Mouse (Mus musculus) bone marrow, adult 2 months (tissue): Measurements from ENCODE around the gene Rps15.

ENCODE experiments used
- CTCF ChIP-seq: fragments of 200-500 bp; IDR thresholded peaks from 2 replicates; pipeline ENCODE4 v1.5.1; 2011; ENCODE audit warnings: low read length, control low read depth; ENCODE audit not compliant: control insufficient read depth, insufficient read depth
- POLR2A ChIP-seq: fragments of 200-500 bp; IDR thresholded peaks from 2 replicates; pipeline ENCODE4 v1.6.1; 2011; ENCODE audit warnings: low read depth, mild to moderate bottlenecking, control low read depth, low read length, borderline replicate concordance; ENCODE audit not compliant: control insufficient read depth

DNA sequence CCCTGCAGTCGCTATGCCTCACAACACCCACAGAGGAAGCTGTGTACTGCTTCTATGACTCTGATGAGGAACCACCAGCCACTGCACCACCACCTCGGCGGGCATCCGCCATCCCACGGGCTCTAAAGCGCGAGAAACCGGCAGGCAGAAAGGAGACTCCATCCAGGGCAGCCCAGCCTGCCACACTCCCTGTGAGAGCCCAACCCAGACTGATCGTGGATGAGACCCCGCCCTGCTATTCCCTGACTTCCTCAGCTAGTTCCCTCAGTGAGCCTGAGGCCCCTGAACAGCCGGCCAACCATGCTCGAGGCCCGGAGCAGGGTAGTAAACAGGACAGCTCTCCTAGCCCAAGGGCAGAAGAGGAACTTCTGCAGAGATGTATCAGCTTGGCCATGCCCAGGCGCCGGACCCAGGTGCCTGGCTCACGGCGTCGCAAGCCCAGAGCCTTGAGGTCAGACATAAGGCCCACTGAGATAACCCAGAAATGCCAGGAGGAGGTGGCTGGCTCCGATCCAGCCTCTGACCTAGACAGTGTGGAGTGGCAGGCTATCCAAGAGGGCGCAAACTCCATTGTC, 21.5 kb downstream of the Rps15 start:
- TF ChIP-seq CTCF = no peak
- no peak for TF ChIP-seq POLR2A
